Mouse (Mus musculus) liver, embryonic 13.5 days (tissue): Measurements from ENCODE around the gene Ulk4. TPM values are rescaled to one million over a fixed set of nuclear protein-coding genes. Genes with fewer than 3 reads are reported as not detected.

Experiments used
- ATAC-seq: fragments of 200-750 bp; cut with Nextera tagmentation; 2 replicates; pipeline ENCODE4 v1.8.0; 2017; ENCODE audit warnings: low read depth, mild to moderate bottlenecking, moderate number of reproducible peaks, moderate library complexity
- DNase-seq: peaks from one replicate; pipeline ENCODE4 v3.0.0; 2022
- H3K27ac ChIP-seq: fragments of 300-500 bp; sonication (generic); 2 replicates; pipeline ENCODE4 v1.5.1; 2015; ENCODE audit warnings: moderate library complexity, mild to moderate bottlenecking, inconsistent platforms
- H3K27me3 ChIP-seq: fragments of 300-500 bp; sonication (generic); 2 replicates; pipeline ENCODE4 v1.6.1; 2015; ENCODE audit warnings: mild to moderate bottlenecking, inconsistent platforms
- H3K36me3 ChIP-seq: fragments of 300-500 bp; sonication (generic); 2 replicates; pipeline ENCODE4 v1.6.1; 2015; ENCODE audit warnings: mild to moderate bottlenecking, inconsistent platforms
- H3K4me1 ChIP-seq: fragments of 300-500 bp; sonication (generic); replicated peaks from 2 replicates; pipeline ENCODE4 v1.6.1; 2015; ENCODE audit warnings: inconsistent platforms
- H3K4me2 ChIP-seq: fragments of 300-500 bp; sonication (generic); 2 replicates; pipeline ENCODE4 v1.6.1; 2015; ENCODE audit warnings: inconsistent platforms, mild to moderate bottlenecking, moderate library complexity
- H3K4me3 ChIP-seq: fragments of 300-500 bp; sonication (generic); replicated peaks from 2 replicates; pipeline ENCODE4 v1.5.1; 2015; ENCODE audit warnings: mild to moderate bottlenecking, inconsistent platforms
- H3K9ac ChIP-seq: fragments of 300-500 bp; sonication (generic); 2 replicates; pipeline ENCODE4 v1.6.1; 2015; ENCODE audit warnings: mild to moderate bottlenecking, inconsistent platforms
- H3K9me3 ChIP-seq: fragments of 300-500 bp; sonication (generic); replicated peaks from 2 replicates; pipeline ENCODE4 v1.6.1; 2016; ENCODE audit warnings: inconsistent platforms
- WGBS: fragments of 180-500 bp; shearing (Covaris S2); methylation state at CpG from one replicate; pipeline ENCODE4 v1.1.7; 2015; ENCODE audit not compliant: insufficient replicate concordance; 5-methylcytosine and 5-hydroxymethylcytosine counted together
- polyA plus RNA-seq: library from polyadenylated mRNA; unstranded; fragments of >200 nt; fragmentation: Nextera tagmentation; extraction: Ambion mirVana; gene quantifications from 2 replicates; pipeline ENCODE4 v1.2.1, GENCODE M21; 2015

Gene Ulk4
- polyA plus RNA-seq, 1 experiment from 2014 or later = 37.0 TPM

- Histone ChIP-seq H3K4me1 (peaks cover 33% of the 10 kb centered on the region), H3K27ac (0 out of 2 replicates have a peak overlapping the region, but pooled peaks have one; percentile 39), H3K36me3 (peaks cover 97% of the 10 kb centered on the region), H3K27me3 (no peaks in the 10 kb centered on the region), H3K9me3 (no peaks in the 10 kb centered on the region), H3K4me2 (no peak overlapping the region), H3K9ac (no peak overlapping the region; the same call in 1 of the 2 replicates), H3K4me3 (no peak overlapping the region)
- WGBS = 86% methylated on average over 4 of the region's 4 CpGs
- ATAC-seq (no peak), DNase-seq (no peak)
These were observed 313.9 kb downstream of the Ulk4 start for GRCm38 (mm10) chr9:120963104-120963503.

GRCm38 (mm10) chr9:120961969-120962700, 314.9 kb downstream of the Ulk4 start:
- Histone ChIP-seq H3K4me1 (peaks cover 33% of the 10 kb centered on the region), H3K4me3 (no peak overlapping the region), H3K4me2 (no peak overlapping the region), H3K27me3 (no peaks in the 10 kb centered on the region), H3K27ac (peak overlapping the region; percentile 65), H3K36me3 (peaks cover 100% of the 10 kb centered on the region), H3K9ac (no peak overlapping the region), H3K9me3 (no peaks in the 10 kb centered on the region)
- no peak for DNase-seq
- WGBS = 54% methylated on average over 3 of the region's 3 CpGs
- ATAC-seq = peak; percentile 46

DNA sequence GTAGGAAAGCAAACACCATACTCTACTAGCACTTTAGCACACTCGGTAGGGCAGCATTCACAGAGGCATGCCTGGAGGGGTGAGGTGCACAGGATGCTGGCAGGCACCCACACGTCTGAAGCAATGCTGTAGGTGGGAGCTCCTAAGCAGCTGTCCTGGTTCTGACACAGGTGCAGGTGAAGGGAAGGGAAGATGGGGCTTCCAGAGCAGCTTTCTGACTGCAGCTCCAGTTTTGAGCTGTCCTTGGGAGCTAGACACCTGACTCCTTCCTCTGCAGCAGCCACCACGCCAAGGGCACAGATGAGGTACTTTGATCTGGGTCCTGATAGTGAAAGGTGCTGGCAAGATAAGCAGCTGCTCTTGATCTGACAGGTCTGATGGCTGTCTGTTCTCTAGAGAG, 315.5 kb downstream of the Ulk4 start:
- ATAC-seq = 0 out of 2 replicates have a peak, but pooled peaks have one; percentile 8
- H3K27ac ChIP-seq = peak overlapping the region; percentile 65
- no peaks in the 10 kb centered on the region for H3K27me3 ChIP-seq

DNA sequence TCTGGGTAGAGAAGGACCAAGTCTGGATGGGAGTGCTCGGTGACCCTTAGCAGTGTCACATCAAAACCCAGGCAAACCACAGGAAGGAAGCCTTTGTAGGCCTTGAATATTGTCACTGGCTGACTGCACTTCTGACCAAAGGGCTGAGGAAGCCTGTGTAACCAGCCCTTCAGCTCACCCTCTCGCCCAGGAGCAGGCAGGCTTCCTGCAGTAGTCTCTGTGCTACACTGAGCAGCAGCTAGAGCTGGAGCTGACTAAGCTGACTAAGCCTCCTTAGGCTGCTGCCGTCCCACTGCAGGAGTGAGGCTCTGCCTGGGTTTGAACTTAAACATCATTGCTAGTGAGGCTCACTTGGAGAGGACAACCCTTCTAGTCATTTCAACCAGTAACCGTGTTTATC, 316.4 kb downstream of the Ulk4 start:
- WGBS = 53% methylated on average over 4 of the region's 4 CpGs
- no peak for DNase-seq

More for the DNA sequence above, 315.5 kb downstream of the Ulk4 start:
- Histone ChIP-seq H3K36me3 (peaks cover 100% of the 10 kb centered on the region), H3K9me3 (no peaks in the 10 kb centered on the region), H3K9ac (peak overlapping the region; percentile 4; the same call in 1 of the 2 replicates), H3K4me3 (no peak overlapping the region), H3K4me1 (peaks cover 33% of the 10 kb centered on the region), H3K4me2 (no peak overlapping the region)
- no peak for DNase-seq
- 45% methylated on average over 3 of the region's 3 CpGs for WGBS

GRCm38 (mm10) chr9:120959225-120959624, 317.8 kb downstream of the Ulk4 start:
- ATAC-seq = no peak
- no peak overlapping the region for H3K4me3 ChIP-seq
- no peak for DNase-seq
- H3K9ac ChIP-seq = no peak overlapping the region
- H3K36me3 ChIP-seq = peaks cover 100% of the 10 kb centered on the region
- peaks cover 33% of the 10 kb centered on the region for H3K4me1 ChIP-seq
- no peak overlapping the region for H3K27ac ChIP-seq
- H3K27me3 ChIP-seq = no peaks in the 10 kb centered on the region
- no peak overlapping the region for H3K4me2 ChIP-seq
- WGBS = 78% methylated on average over 4 of the region's 4 CpGs
- no peaks in the 10 kb centered on the region for H3K9me3 ChIP-seq

More for the DNA sequence above, 316.4 kb downstream of the Ulk4 start:
- no peak overlapping the region for H3K4me3 ChIP-seq
- H3K4me1 ChIP-seq = peaks cover 33% of the 10 kb centered on the region
- H3K4me2 ChIP-seq = no peak overlapping the region
- no peaks in the 10 kb centered on the region for H3K9me3 ChIP-seq
- H3K27ac ChIP-seq = no peak overlapping the region; the same call in 1 of the 2 replicates
- no peaks in the 10 kb centered on the region for H3K27me3 ChIP-seq
- H3K9ac ChIP-seq = no peak overlapping the region
- no peak for ATAC-seq
- peaks cover 100% of the 10 kb centered on the region for H3K36me3 ChIP-seq

DNA sequence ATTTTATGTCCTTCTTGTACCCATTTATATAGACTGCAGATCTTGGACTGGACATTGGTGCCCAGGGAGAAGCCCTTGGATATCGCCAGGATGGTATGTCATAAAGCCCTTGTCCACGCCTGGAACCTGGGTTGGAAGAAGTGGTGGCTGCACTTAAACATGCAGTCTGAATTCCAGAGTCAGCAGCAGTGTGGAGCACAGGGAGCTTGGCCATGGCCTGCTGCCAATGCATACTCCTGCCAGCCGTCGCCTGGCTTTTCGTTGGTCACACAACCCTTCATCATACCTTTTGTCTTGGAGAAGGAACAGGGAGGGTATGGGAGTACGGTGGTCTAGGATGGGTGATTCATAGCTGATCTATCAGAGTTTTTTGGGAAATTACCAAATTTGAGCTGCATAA, 318.4 kb downstream of the Ulk4 start:
- H3K27me3 ChIP-seq = no peaks in the 10 kb centered on the region
- no peak for ATAC-seq
- H3K4me1 ChIP-seq = peaks cover 33% of the 10 kb centered on the region
- no peaks in the 10 kb centered on the region for H3K9me3 ChIP-seq
- DNase-seq = no peak
- H3K27ac ChIP-seq = no peak overlapping the region
- no peak overlapping the region for H3K4me2 ChIP-seq
- H3K36me3 ChIP-seq = peaks cover 100% of the 10 kb centered on the region
- 87% methylated on average over 6 of the region's 6 CpGs for WGBS
- H3K9ac ChIP-seq = no peak overlapping the region
- H3K4me3 ChIP-seq = no peak overlapping the region

DNA sequence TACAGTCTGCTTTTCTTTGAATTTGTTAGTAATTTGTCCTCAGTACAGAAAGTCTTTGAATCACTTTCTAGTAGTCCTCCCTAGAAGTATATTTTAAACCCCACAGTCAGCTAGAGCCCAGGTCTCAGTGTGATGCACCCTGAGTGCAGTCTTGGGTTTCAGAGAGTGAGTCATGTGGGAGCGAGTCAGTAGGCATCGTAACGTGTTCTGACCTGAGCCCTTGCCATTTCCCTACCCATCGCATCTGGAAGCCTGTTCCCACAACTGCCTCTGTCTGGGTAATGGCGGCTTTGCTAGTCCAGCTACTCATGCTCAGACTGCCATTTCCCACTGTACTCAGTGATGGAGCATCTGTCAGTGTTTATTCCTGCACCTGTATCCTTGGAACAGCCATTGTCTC, 318.9 kb downstream of the Ulk4 start:
- DNase-seq (no peak), ATAC-seq (no peak)
- H3K4me2 ChIP-seq = no peak overlapping the region
- no peaks in the 10 kb centered on the region for H3K27me3 ChIP-seq
- no peak overlapping the region for H3K9ac ChIP-seq
- H3K36me3 ChIP-seq = peaks cover 100% of the 10 kb centered on the region
- H3K4me3 ChIP-seq = no peak overlapping the region
- 89% methylated on average over 5 of the region's 5 CpGs for WGBS
- H3K4me1 ChIP-seq = peaks cover 33% of the 10 kb centered on the region
- H3K9me3 ChIP-seq = no peaks in the 10 kb centered on the region
- no peak overlapping the region for H3K27ac ChIP-seq

DNA sequence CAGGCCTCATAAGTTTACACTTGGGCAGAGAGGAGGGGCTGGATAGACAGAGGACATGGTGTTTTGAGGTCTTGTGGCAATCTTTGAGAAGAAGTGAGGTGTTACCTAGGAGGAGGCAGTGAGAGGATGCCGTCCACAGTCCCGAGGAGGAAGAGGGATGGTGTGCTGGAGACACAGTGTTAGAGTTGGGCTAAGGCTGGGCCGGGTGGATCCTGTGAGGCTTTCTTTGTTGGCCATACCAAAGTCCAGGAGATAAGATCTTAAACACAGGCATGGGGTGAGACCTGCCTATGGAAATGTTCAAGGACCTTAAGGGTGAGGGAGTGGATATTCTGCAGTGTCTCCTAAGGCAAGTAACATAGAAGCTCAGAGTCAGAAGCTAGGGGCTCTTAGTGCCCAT, 325.1 kb downstream of the Ulk4 start:
- Histone ChIP-seq H3K9ac (no peak overlapping the region), H3K27ac (no peak overlapping the region), H3K4me1 (peaks cover 20% of the 10 kb centered on the region; the same call in 1 of the 2 replicates), H3K4me2 (no peak overlapping the region), H3K4me3 (no peak overlapping the region), H3K9me3 (no peaks in the 10 kb centered on the region), H3K36me3 (peaks cover 80% of the 10 kb centered on the region), H3K27me3 (no peaks in the 10 kb centered on the region)
- DNase-seq = no peak
- 81% methylated on average over 3 of the region's 3 CpGs for WGBS
- ATAC-seq = no peak

- H3K4me3 ChIP-seq = no peak overlapping the region
- no peak overlapping the region for H3K27ac ChIP-seq
- DNase-seq = no peak
- WGBS = 88% methylated on average over 12 of the region's 12 CpGs
- H3K4me2 ChIP-seq = no peak overlapping the region
- H3K4me1 ChIP-seq = peaks cover 25% of the 10 kb centered on the region; the same call in 1 of the 2 replicates
- H3K9ac ChIP-seq = no peak overlapping the region
- no peak for ATAC-seq
- H3K9me3 ChIP-seq = no peaks in the 10 kb centered on the region
- H3K27me3 ChIP-seq = no peaks in the 10 kb centered on the region
- peaks cover 68% of the 10 kb centered on the region for H3K36me3 ChIP-seq
These were observed 326.2 kb downstream of the Ulk4 start for GRCm38 (mm10) chr9:120950761-120951160.

DNA sequence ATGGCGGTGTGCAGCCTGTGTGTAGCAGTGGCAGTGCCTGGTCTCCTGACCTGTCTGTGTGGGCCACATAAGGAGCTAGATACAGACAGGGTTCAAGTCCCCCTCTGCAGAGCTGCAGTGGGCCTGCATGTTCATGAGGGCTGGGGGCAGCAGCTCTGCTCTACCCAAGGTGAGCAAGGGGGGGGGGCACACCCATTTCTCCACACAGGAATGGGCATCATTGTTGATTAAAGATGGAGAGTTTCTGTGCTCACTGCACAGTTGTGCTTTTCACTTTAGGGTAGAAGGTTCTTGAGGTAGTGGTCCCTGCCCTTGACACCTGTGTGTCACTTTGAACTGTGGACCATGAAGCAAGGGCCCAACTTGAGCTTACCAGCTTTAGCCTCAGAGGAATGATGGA, 328.2 kb downstream of the Ulk4 start:
- no peaks in the 10 kb centered on the region for H3K9me3 ChIP-seq
- H3K27me3 ChIP-seq = no peaks in the 10 kb centered on the region
- WGBS = 94% methylated on average over 1 of the region's 1 CpGs
- ATAC-seq (no peak), DNase-seq (no peak)
- H3K4me3 ChIP-seq = no peak overlapping the region
- H3K4me1 ChIP-seq = peaks cover 43% of the 10 kb centered on the region
- H3K9ac ChIP-seq = no peak overlapping the region
- H3K36me3 ChIP-seq = peaks cover 49% of the 10 kb centered on the region
- H3K27ac ChIP-seq = no peak overlapping the region
- no peak overlapping the region for H3K4me2 ChIP-seq

DNA sequence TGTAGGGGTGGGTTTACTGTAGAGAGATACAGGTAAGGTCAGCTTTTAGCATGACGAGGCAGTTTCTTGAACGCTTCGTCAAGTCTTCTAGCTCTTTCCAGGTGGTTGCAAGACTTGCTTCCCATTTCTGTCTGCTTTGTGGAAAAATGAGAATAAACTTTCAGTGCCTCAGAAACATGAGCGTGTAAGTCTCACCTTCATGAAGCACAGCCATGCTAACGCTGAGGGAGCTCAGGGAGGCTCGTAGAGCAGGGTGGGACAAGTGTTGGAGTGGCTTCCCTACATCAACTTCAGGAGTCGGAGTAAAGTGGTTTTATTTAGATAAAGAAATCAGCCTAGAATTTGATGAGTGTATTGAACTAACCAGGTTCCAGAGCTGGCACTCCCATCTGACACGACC, 330.9 kb downstream of the Ulk4 start:
- no peak overlapping the region for H3K9ac ChIP-seq
- H3K4me2 ChIP-seq = no peak overlapping the region
- no peak overlapping the region for H3K27ac ChIP-seq
- ATAC-seq = no peak
- no peaks in the 10 kb centered on the region for H3K9me3 ChIP-seq
- no peaks in the 10 kb centered on the region for H3K27me3 ChIP-seq
- H3K4me3 ChIP-seq = no peak overlapping the region
- DNase-seq = no peak
- H3K36me3 ChIP-seq = peaks cover 40% of the 10 kb centered on the region
- WGBS = 75% methylated on average over 8 of the region's 8 CpGs
- H3K4me1 ChIP-seq = peaks cover 66% of the 10 kb centered on the region

GRCm38 (mm10) chr9:120944211-120944610, 332.8 kb downstream of the Ulk4 start:
- 0 out of 2 replicates have a peak overlapping the region, but pooled peaks have one; percentile 13 for H3K4me2 ChIP-seq
- WGBS = 22% methylated on average over 3 of the region's 3 CpGs
- no peak overlapping the region for H3K4me3 ChIP-seq
- H3K9me3 ChIP-seq = no peaks in the 10 kb centered on the region
- H3K27ac ChIP-seq = no peak overlapping the region
- peaks cover 42% of the 10 kb centered on the region for H3K36me3 ChIP-seq
- peaks cover 85% of the 10 kb centered on the region for H3K4me1 ChIP-seq
- DNase-seq = no peak
- peak; percentile 67 for ATAC-seq
- no peak overlapping the region for H3K9ac ChIP-seq
- no peaks in the 10 kb centered on the region for H3K27me3 ChIP-seq
